Mouse (Mus musculus) gastrocnemius, postnatal 25 days (tissue): ENCODE results near the gene Sprr2d. TPM values are rescaled to one million over a fixed set of nuclear protein-coding genes. Genes with fewer than 3 reads are reported as not detected.

ENCODE experiments used
- DNase-seq: peaks from one replicate; pipeline ENCODE4 v3.0.0; 2022
- long read RNA-seq, 2 experiments: library from polyadenylated mRNA; stranded (forward); transcript quantifications; one replicate each; pipeline ENCODE4 v2.0.0; 2021
- total RNA-seq, 2 experiments: library from RNA; stranded (reverse); gene quantifications; 1 replicate in 1 of 2; 2 replicates in 1 of 2; pipeline ENCODE4 v1.2.3; 2021

The Sprr2d gene
- not detected for total RNA-seq
- long read RNA-seq, experiment 1: 0 reads
- long read RNA-seq, experiment 2: 0 reads

- no peak for DNase-seq
These were observed at the start of gene Sprr2d for GRCm38 (mm10) chr3:92338840-92339239. Sprr2d (plus strand) TSS chr3:92339140.

- DNase-seq: no peak
These were observed 31.5 kb upstream of the Sprr2d start for GRCm38 (mm10) chr3:92307406-92307805.

GRCm38 (mm10) chr3:92316320-92316719 is 22.6 kb upstream of the Sprr2d start, which contains the start of gene Sprr2b:
Sprr2b (plus strand) TSS chr3:92316620.
- no peak for DNase-seq

GRCm38 (mm10) chr3:92317384-92317783 is 21.6 kb upstream of the Sprr2d start:
- no peak for DNase-seq

GRCm38 (mm10) chr3:92336278-92336677 is 2.7 kb upstream of the Sprr2d start:
- DNase-seq: no peak

GRCm38 (mm10) chr3:92351843-92352242 is 12.9 kb downstream of the Sprr2d start, which contains the start of gene Sprr2e:
Sprr2e (plus strand) TSS chr3:92352143.
- no peak for DNase-seq

GRCm38 (mm10) chr3:92361619-92362018 is 22.7 kb downstream of the Sprr2d start:
- DNase-seq: no peak

GRCm38 (mm10) chr3:92364887-92365286 is 25.9 kb downstream of the Sprr2d start, which contains the start of gene Sprr2f:
Sprr2f (plus strand) TSS chr3:92365187.
- no peak for DNase-seq

GRCm38 (mm10) chr3:92373613-92374012 is 34.7 kb downstream of the Sprr2d start:
- no peak for DNase-seq

- no peak for DNase-seq
These were observed 46.4 kb downstream of the Sprr2d start, which contains the start of gene Sprr2h for GRCm38 (mm10) chr3:92385385-92385784. Sprr2h (plus strand) TSS chr3:92385685.

Other genes starting within 250 kb of the Sprr2d start
- gene Prr9, start 215.2 kb upstream of the Sprr2d start, total RNA-seq: not detected
- gene Lelp1, start 196.4 kb upstream of the Sprr2d start, total RNA-seq: not detected
- gene Sprr2a1, start 123.3 kb upstream of the Sprr2d start, total RNA-seq: not detected
- not detected for gene Sprr2a2, start 123.2 kb upstream of the Sprr2d start, total RNA-seq
- not detected for gene Sprr2a3, start 53.7 kb upstream of the Sprr2d start, total RNA-seq
- gene Sprr2b, start 22.5 kb upstream of the Sprr2d start, total RNA-seq: not detected
- gene Sprr2e, start 13.0 kb downstream of the Sprr2d start, total RNA-seq: not detected
- not detected for gene Sprr2f, start 26.0 kb downstream of the Sprr2d start, total RNA-seq
- not detected for gene Sprr2h, start 46.5 kb downstream of the Sprr2d start, total RNA-seq
- not detected for gene Sprr2i, start 68.9 kb downstream of the Sprr2d start, total RNA-seq
- gene Sprr2j-ps, start 78.9 kb downstream of the Sprr2d start, total RNA-seq: not detected
- 1 to 10 TPM; 1.4 to 4.3 TPM for gene Gm9774, start 90.3 kb downstream of the Sprr2d start, total RNA-seq
- not detected for gene Sprr2k, start 93.4 kb downstream of the Sprr2d start, total RNA-seq
- not detected for gene Sprr1b, start 99.6 kb downstream of the Sprr2d start, total RNA-seq
- not detected for gene Sprr3, start 119.6 kb downstream of the Sprr2d start, total RNA-seq
- gene Sprr1a, start 146.8 kb downstream of the Sprr2d start, total RNA-seq: not detected
- gene Sprr4, start 161.4 kb downstream of the Sprr2d start, total RNA-seq: not detected
- not detected for gene 2310046K23Rik, start 195.4 kb downstream of the Sprr2d start, total RNA-seq
- gene Ivl, start 234.6 kb downstream of the Sprr2d start, total RNA-seq: not detected
- gene Smcp, start 249.9 kb downstream of the Sprr2d start, total RNA-seq: not detected